Mouse (Mus musculus) embryonic fibroblast, embryonic 13.5 days (primary cell): ENCODE data around the gene Dpf3. TPM values are rescaled to one million over a fixed set of nuclear protein-coding genes. Genes with fewer than 3 reads are reported as not detected.

Experiments used
- H3K27ac ChIP-seq: 2 replicates; pipeline ENCODE4 v1.5.1; 2012; ENCODE audit warnings: low read length, control low read depth, inconsistent platforms; ENCODE audit not compliant: insufficient read depth
- H3K4me1 ChIP-seq: 2 replicates; pipeline ENCODE4 v1.6.1; 2011; ENCODE audit warnings: low read length; ENCODE audit not compliant: control insufficient read depth, insufficient read depth
- H3K4me3 ChIP-seq: 2 replicates; pipeline ENCODE4 v1.5.1; 2011; ENCODE audit warnings: mild to moderate bottlenecking, control low read depth, low read length; ENCODE audit not compliant: insufficient read depth
- CTCF ChIP-seq: IDR thresholded peaks from 2 replicates; pipeline ENCODE4 v1.5.1; 2011; ENCODE audit warnings: mild to moderate bottlenecking, control low read depth, low read length, moderate library complexity, borderline replicate concordance; ENCODE audit not compliant: insufficient read depth
- POLR2A ChIP-seq: IDR thresholded peaks from 2 replicates; pipeline ENCODE4 v1.6.1; 2011; ENCODE audit warnings: low read depth, mild to moderate bottlenecking, control low read depth, low read length, moderate library complexity
- polyA plus RNA-seq: library from polyadenylated mRNA; stranded (reverse); fragments of >200 nt; gene quantifications from 2 replicates; pipeline ENCODE4 v1.2.4, GENCODE M21; 2011; ENCODE audit warnings: low read depth; ENCODE audit not compliant: missing spikeins, insufficient read length

Dpf3 gene
- polyA plus RNA-seq, 1 experiment: not detected

DNA sequence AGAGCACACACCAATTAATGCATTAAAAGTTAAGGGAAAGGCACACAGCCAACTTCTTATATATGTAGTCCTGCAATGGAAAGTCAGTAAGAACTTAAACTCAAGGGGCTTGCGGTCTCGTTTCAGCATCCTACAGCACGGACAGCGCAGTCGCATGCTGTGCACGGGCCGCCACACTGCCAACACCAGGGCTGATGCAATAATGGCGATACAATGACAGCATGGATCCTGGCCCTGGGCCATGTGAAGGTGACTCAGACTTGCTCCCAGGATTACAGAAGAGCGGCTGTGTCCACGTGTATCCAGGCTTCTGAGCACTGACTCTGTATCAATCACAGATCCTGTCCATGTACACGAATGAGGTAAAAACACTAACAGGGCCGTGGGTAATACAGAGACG lies 158.6 kb downstream of the Dpf3 start:
- H3K27ac ChIP-seq: no peak overlapping the region
- no peak overlapping the region for H3K4me3 ChIP-seq
- no peak for TF ChIP-seq POLR2A
- no peak for TF ChIP-seq CTCF
- H3K4me1 ChIP-seq: 0 out of 2 replicates have a peak, but pooled peaks cover 2% of the 10 kb centered on the region

DNA sequence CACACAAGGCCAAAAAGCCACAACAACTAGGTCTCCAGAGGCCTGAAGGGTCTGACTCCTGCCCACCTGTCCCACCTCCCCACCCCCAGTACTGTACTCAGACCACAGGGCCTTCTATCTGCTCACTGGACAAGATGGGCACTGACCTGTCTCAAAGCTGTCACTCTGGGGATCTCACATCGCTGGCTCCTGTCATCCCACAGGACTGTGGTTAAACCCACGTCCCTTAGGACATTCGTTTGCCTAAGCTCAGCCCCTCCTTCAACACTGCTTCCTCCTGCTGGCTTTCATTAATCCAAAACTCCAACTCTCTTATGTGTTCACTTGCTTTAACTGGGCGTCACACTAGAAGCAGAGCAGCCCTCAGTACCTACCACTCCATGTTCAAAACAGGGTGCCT lies 159.0 kb downstream of the Dpf3 start:
- TF ChIP-seq CTCF (no peak), POLR2A (no peak)
- Histone ChIP-seq H3K27ac (no peak overlapping the region), H3K4me1 (0 out of 2 replicates have a peak, but pooled peaks cover 2% of the 10 kb centered on the region), H3K4me3 (no peak overlapping the region)

DNA sequence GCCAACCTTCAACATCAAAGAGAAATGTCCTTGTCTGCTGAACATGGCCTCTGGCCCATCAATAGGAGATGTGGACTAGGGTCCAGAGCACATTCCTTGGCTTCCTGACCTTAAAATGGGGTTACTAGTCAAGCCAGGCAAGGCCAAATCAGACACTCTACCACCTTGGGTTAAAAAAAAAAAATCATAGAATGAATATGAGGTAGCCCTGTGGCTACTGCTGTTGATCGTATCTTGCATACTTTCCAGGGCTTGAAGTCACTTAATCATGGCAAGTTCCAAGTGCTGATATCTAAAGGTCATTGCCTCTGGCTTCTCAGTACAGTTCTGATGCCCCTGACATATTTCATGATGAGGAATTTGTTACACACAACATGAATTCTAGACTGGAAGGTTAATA lies 160.1 kb downstream of the Dpf3 start:
- no peak for TF ChIP-seq POLR2A
- no peak for TF ChIP-seq CTCF
- Histone ChIP-seq H3K4me1 (0 out of 2 replicates have a peak, but pooled peaks cover 2% of the 10 kb centered on the region), H3K27ac (no peak overlapping the region), H3K4me3 (no peak overlapping the region)

DNA sequence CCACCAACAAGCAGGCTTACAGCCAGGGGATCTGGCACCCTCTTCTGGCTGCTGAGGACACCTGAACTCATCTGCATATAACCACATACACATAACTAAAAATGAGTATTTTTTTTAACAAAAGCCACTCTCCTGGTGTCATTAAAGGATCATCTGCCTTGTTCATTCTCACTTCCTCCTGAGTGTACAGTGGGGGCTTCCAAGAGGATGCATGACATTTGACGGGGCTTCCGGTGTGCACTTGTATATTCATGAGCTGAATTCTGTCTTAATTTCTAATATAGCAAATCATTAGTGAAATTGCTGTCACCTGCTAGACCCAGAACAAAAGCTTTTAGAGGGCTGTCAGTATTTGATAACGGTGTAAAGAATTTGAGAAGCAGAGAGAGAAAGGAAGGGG lies 166.8 kb downstream of the Dpf3 start:
- TF ChIP-seq CTCF: no peak
- TF ChIP-seq POLR2A: no peak
- H3K27ac ChIP-seq: no peak overlapping the region
- no peak overlapping the region for H3K4me3 ChIP-seq
- H3K4me1 ChIP-seq: no peaks in the 10 kb centered on the region

DNA sequence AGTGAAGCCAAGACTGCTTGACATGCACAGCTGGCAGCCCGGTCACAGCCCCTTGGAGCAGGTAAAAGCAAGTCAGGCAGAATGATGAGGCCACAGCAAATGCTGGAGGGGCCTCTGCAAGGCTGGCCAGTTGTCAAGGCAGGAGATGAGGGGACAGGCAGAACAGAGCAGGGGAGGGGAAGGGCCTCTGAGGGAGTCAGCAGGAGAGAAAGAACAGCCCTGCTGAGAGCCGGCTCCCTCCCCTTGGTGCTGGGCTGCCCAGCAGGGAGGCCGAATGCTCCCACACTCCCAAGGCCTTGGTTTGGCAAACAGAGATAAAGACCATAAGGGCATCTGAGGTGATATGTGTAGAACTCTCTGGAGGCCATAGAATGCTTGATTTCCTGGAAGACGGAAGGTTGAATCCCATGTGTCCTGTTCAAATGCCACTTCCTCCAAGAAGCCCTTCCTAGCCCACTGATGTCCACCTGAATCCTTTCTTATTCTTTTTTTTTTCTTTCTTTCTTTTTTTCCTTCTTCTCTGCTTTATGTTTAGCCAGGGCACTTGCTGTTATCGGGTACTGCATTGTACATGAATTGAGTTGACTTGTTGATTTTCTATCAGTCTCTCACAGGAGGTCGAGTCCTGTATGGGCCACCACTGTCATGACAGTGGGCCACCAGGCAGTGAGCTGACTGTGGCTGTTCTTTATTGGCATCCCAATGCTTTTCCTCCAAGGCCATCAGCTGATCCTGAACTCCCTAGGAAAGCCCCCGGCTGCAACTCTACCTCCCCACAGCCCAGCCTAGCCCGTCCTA lies 169.7 kb downstream of the Dpf3 start:
- no peak overlapping the region for H3K4me3 ChIP-seq
- H3K27ac ChIP-seq: no peak overlapping the region
- no peak for TF ChIP-seq POLR2A
- TF ChIP-seq CTCF: no peak
- H3K4me1 ChIP-seq: no peaks in the 10 kb centered on the region

DNA sequence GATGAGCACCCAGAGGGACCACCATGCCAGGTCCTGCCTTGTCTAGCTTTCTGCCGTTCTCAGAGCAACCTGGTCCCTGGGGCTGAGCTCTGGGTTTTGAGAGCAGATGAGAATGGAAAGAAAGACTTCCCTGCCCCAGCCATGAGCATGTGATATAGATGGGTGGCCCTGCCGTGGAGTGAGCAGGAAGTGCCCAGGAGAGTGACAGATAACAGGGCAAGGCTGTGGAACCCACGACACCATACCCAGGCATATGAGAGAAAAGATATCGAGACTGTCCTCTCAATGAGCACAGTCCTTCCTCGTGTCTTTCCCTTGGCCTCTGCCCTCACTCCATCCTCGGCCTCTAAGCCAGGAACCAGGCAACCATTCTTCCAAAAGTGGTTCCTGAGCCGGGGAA lies 172.8 kb downstream of the Dpf3 start:
- no peak for TF ChIP-seq POLR2A
- no peak for TF ChIP-seq CTCF
- Histone ChIP-seq H3K4me3 (no peak overlapping the region), H3K4me1 (no peaks in the 10 kb centered on the region), H3K27ac (no peak overlapping the region)

DNA sequence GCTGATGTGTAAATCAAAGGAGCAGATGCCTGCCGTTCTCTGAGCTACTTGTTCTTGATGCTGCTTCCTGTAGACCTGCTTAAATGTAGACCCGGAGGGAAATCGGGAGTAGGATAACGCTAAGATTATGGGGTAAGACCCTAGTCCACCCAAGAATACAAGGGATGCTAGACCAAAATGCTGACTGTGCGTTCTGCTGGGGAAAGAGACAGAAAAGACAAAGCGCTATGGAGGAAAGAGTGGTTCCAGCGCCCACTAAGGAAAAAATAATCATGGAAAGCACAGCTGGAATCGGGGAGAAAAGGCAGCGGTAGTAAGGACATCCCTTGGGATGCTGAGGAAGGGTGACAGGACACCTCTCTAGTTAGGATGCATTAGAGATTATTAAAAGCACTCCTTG lies 174.7 kb downstream of the Dpf3 start:
- Histone ChIP-seq H3K27ac (no peak overlapping the region), H3K4me1 (no peaks in the 10 kb centered on the region), H3K4me3 (no peak overlapping the region)
- TF ChIP-seq POLR2A: no peak

DNA sequence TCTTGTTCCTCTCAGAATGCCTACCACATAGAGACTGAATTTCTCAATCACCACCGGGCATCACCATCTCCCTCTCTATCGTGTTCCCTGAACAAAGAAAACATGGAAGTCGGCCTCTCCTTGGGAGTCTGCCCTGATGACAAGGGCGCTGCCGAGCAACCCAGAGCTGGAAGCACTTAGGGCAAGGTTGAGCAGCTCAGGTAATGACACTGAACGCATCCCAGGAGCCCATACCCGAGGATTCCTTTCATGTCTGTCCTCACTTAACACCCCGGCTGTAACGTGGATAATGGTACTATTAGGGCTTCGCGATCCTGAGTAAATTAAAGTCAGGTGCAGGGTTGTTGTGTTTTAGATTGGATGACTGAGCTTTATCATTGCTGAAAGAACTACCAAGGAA lies 176.9 kb downstream of the Dpf3 start:
- TF ChIP-seq CTCF (no peak), POLR2A (no peak)
- H3K27ac ChIP-seq: no peak overlapping the region
- no peak overlapping the region for H3K4me3 ChIP-seq
- no peaks in the 10 kb centered on the region for H3K4me1 ChIP-seq

DNA sequence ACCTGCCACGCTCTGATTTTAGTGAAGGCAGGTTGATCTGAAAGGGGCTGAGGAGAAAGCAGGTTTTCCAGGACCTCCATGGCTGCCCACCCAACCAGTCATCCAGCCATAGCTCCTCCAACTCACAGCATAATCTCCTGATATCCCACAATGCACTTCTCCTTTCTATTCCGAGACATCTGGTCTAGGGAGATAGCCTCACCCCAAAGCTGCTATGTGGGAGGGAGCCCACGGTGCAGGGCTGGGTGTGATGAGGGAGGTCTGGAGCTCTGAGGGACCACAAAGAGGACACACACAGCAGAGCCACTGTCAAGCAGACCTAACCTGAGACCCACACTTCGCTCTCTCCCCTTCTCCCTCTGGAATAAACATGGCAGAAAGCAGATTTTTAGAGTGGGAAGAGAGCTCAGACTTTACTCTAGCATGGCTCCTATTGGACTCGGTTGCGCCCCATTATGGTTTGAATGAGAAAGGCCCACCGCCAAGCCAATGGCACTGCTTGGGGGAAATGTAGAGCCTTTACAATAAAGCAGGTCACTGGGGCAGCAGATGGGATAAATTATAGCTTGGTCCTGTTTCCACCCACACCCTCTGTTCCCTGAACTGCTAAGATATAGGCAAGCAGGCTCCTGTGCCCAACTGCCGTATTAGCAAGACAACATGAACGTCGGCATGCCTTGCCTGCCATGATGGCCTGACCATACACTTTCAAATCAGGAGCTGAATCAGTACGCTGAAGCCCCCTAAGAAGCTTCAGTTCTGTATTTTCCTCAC lies 178.3 kb downstream of the Dpf3 start:
- no peaks in the 10 kb centered on the region for H3K4me1 ChIP-seq
- no peak overlapping the region for H3K27ac ChIP-seq
- TF ChIP-seq CTCF: no peak
- no peak for TF ChIP-seq POLR2A
- no peak overlapping the region for H3K4me3 ChIP-seq

DNA sequence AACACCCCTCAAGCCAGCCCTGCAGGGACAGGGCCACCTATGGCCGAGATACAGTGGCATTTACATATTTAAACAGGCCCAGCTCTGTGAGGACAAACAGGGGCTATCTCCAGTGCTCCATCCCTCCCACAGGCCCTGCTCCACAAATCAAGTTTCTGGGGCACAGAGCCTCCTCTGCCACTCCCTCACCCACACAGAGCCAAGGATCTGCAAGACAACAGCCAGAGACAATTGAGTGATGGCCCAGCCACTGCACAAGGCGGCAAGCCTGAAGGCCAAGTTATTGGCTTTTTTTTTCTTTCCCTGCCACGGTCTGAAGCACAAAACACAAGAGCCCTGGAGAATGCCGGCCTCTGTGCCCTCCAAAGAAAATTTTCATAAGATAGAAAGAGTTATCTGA lies 178.9 kb downstream of the Dpf3 start:
- Histone ChIP-seq H3K4me1 (no peaks in the 10 kb centered on the region), H3K4me3 (no peak overlapping the region), H3K27ac (no peak overlapping the region)
- TF ChIP-seq POLR2A: no peak
- TF ChIP-seq CTCF: no peak

DNA sequence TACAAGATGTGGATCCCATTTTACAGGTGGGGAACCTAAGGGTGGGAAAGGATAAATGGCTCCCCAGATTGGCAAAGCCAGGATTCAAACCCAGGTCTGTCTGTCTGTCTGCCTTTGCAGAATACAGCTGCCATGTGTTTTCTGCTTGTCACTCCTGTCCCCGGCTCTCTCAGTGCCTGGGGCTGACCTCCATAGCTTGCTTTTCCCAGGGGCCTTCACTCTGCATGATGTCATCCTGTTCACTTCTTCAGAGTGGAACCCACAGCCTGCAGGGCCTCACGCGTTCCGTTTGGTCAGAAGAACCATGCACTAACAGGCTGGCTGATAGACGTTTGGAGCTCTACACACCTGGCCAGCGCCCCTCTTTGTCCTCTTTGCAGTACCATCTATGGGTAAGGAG lies 184.3 kb downstream of the Dpf3 start:
- no peak overlapping the region for H3K4me3 ChIP-seq
- TF ChIP-seq POLR2A (no peak), CTCF (no peak)
- no peak overlapping the region for H3K27ac ChIP-seq
- no peaks in the 10 kb centered on the region for H3K4me1 ChIP-seq
